Mouse (Mus musculus) liver, adult (tissue): ENCODE data around the gene Tmie.
A peak's percentile ranks its signal among the peaks of the same experiment; 100 is the strongest.

Experiments used
- GATA4 ChIP-seq: IDR thresholded peaks from 2 replicates; pipeline ENCODE4 v1.6.1; 2014; ENCODE audit warnings: mild to moderate bottlenecking, low read length; ENCODE audit not compliant: insufficient replicate concordance

Tmie gene

GRCm38 (mm10) chr9:110895994-110896393, 16.1 kb upstream of the Tmie start:
- TF ChIP-seq GATA4, result no peak

GRCm38 (mm10) chr9:110895507-110895906, 15.6 kb upstream of the Tmie start:
- no peak for TF ChIP-seq GATA4

GRCm38 (mm10) chr9:110893429-110893828, 13.5 kb upstream of the Tmie start:
- TF ChIP-seq GATA4, result no peak

DNA sequence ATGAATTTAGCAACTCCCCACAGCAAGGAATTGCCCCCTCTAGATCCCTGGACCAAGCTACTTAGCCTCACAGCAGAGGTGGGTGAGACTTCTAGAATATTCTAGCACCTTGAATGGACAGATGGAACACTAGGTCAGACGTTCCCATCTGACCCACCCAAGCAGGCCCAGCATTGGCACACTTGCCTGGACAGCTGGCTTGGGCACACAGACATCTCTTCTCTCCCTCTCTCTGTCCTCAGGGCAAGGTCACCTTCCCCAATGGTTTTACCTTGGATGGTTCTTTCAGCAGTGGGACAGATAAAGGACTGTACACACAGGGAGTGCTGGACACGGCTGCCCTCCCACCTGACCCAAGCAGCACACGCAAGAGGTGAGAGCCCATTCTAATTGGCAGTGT, 12.6 kb upstream of the Tmie start:
- TF ChIP-seq GATA4, result no peak

DNA sequence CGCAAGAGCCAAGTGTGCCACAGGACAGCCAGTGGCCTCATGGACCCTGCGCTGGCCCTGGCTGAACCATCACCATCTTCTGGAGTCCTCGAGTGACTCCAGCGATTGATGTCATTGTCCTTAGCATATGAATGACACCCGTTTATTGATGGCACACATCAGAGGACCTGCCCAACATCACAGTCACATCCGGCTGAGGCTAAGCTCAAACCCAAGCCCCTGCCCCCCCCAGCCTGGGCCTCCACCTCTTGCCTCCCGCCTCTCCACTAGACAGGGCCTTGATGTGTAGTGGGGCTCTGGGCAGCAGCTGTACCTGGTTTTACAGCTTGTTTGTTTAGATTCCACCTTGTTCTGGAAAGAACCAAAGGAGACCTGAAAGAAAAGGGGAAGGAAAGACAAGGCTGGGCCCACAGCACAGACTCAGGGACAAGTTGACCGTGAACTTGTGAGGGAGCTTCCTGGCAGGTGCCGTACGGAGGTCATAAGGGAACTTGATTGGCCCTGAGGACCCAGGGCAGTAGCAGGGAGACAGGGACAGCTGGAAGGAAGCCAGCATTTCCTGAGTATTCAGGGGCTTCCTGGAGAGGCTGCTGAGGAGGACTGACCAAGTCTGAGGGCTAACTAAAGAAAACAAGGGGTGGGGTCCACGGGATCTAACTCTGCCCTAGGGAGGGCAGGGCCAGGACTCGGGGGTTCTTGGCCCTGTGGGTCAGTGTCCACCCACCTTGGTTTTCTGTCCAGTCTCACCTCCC, 11.3 kb upstream of the Tmie start:
- TF ChIP-seq GATA4, result no peak

- TF ChIP-seq GATA4, result no peak
Observed at GRCm38 (mm10) chr9:110890026-110890783, 10.3 kb upstream of the Tmie start.

GRCm38 (mm10) chr9:110888935-110889334, 9.0 kb upstream of the Tmie start:
- TF ChIP-seq GATA4, result no peak

DNA sequence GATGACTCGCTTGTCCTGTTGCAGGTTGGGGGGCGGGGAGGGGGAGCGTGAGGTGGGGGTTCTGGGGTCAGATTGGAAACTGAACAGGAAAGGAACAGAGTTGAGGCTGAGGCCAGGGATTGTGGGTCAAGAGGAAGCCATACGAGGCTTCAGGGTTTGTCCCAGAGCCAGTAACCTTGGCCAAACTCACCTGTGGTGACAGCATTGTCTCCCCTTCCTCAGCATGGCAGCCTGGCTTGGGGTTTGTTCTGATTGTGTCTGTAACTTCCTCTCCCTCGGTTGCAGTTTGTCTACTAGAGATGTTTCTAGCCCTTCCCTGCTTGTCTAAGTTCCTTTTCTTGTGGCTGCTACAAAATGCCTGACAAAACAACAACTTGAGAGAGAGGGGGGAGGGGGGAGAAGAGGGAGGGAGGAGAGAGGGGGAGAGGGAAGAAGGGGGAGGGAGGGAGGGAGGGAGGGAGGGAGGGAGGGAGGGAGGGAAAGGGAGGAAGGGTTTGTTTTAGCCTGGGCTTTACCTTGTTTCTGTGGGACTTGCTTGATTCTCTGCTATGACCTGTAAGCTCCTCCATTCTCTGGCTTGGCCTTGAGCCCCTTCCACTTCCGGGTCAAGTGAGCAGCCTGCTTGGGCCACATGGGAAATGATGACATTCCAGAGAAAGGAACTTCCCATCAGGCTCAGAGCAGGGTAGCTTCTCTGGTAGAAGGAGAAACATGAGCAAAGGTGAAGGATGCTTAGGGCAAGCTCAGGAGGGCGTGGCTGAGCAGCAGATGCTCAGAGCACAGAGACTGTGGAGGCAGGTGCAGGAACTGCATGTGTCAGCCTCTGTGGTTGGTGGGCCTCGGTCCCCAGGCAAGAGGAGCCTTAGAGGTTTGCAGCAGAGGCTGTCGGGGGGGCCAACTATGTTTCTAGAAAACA, 7.7 kb upstream of the Tmie start:
- no peak for TF ChIP-seq GATA4

- no peak for TF ChIP-seq GATA4
Observed at GRCm38 (mm10) chr9:110881953-110882352, 2.0 kb upstream of the Tmie start.

DNA sequence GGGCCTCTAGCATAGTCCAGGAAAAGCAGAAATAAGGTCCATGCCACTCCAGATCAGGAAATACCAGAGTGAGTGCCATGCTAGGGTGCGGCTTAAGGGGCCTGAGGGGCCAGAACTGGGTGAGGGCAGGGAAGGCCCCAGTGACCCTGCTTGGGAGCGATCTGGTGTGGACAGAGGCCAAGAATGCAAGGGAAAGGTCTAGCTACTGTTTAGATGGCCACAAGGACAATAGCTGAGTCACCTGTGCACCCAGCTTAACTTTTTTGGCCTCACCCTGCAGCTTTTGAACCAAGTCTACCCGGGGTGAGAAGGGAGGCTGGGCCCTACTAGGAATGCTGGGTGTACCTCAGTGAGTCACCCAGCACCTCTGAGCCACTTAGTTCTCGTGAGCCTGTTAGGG, 859 bp upstream of the Tmie start:
- TF ChIP-seq GATA4, result no peak

GRCm38 (mm10) chr9:110879191-110879920, 557 bp downstream of the Tmie start, which contains the start of gene Als2cl:
TSS of gene Als2cl (plus strand) at chr9:110879870.
- TF ChIP-seq GATA4, result no peak

DNA sequence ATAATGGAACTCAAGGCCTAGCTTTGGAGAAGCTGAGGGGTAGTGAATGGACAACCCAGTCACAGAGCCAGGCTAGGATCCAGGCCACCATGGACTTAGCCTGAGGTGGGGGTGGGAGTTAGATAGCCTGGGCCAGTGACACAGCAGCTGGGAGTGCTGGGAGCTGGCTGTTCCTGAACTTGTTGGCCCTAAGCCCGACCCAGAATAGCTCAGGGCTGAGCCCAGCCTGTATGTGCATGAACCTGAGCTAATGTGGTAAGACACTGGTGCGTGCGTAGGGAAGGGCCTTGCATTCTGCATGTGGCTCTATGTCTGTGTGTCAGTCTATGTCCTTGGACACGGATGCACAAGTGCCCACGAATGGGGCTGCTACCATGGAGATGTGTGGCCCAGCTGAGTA, 2.0 kb downstream of the Tmie start:
- TF ChIP-seq GATA4, result peak; percentile 34; the same call in 1 of the 2 replicates

DNA sequence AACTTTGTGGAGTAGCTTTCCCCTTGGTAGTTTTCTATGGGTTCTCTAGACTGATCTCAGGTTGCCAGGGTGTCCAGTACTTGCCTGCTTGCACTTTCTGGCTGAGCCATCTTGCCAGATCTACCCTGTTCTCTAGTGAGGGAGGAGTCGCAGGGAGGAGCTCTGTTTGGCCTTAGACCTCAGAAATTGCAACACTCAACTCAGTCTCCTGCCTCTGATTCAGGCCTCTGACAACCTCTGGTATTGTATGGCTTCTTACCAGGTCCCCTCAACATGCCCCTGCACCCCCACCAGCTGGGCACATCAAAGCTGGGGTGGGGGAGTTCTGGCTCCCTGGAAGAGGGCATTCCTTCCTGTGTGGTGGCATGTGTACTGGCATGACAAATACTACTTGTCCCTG, 2.6 kb downstream of the Tmie start:
- no peak for TF ChIP-seq GATA4

DNA sequence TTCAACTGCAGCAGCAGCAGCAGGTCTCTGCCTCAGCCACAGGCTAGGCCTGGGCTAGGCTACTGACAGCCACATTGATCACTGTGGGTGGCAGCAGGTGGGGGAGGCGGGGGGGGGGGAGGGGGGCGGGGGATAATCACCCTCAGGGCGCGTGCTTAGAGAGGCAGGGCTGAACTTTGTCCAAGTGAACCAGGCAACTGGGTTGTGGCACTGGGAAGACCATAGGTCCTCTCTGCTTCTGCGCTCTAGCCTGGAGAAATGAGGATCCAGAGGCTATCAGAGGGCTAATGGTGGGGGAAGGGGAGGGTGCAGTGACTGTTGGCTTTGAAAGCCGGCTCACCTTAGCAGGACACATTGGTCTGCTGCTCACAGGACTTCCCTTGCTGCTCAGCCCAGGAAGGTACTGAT, 4.6 kb downstream of the Tmie start:
- peak; percentile 31; the same call in 1 of the 2 replicates for TF ChIP-seq GATA4
